Mouse (Mus musculus) lung, postnatal 10 days (tissue): ENCODE results near the gene Gnb3.
"Not testable (repeated sequence)": the region's sequence is repeated elsewhere in the genome, so short reads cannot be mapped to it uniquely, and the experiment has no call there.

Experiments used
- DNase-seq: peaks from one replicate; pipeline ENCODE4 v3.0.0; 2021

Gnb3 gene

DNA sequence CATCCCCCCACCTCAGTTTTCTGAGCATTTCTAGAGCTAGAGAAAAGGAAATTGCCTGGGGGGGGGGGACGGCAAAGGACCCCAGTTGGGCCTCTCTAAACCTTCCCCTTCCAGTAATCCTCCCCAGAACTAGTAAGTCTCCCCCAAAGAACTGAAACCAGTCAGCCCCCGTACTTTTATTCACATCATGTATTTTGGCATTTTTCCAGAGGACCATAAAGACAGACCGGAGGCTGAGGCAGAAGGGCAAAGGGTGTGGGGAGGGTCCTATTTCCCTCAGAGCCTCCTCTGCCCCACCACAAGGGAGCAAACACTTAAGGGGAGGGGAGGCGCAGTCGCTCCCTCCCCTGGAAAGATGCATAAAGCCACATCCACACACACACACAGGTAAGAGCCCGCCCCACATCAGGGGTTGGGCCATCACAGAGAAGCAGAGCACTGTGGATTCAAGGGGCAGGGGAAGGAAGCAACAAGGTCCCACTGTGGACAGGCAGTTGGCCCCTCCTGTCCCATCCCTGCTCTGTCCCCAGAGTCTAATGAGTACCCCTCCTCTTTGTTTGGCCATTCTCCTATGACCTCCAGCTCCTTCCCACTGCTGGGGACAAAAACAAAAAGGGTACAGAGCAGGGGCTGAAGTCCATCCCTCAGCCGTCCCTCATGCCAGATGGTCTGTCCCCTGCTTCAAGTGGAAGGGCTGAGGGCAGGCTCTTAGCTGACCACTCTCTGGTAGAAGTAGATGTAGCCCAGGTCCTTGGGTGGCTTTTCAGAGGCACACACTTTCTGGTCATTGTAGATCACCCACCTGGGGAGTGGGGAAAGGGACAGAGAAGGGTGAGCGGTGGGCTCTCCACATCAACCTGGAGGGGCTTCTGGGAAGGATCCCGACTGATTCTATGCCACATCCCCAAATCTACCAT is 25.0 kb downstream of the Gnb3 start:
- DNase-seq, result no peak

DNA sequence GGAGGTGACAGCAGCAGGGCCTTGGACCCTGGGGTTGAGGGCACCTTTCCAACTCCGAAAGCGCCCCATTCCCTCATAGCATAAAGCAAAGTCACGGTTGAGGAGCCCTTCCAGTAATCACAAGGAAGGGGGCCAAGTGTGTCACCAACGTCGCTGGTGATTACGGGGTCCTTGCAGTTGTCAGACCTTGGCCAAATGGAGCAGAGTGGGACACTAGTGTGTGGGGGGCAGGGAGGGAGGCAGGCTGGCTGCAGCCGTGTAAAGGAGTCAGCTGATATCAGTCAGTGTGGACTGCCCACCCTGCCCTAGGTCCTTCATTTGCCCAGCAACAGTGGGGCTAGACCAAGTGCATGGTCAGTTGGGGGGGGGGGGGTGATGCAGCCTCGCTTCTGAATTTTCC is 25.6 kb downstream of the Gnb3 start:
- peak; percentile 40 for DNase-seq

DNA sequence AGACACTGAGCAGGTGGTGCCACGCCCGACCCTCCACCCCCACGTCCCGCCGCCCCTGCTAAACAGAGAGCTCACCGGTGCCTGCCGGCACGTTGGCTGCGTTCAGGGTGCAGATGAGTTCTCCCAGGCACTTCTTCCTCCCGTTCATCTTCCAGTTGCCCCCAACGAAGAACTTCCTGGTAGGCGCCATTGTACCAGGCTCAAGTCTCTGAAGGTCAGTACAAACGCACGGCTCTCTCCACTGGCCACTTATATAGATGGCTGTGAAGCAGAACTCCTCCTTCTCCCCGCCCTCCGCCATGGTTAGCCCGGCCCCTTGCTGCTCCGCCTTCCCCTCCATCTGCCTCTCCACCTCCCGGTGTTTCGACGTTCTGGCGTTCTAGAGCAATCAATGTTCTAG is 26.1 kb downstream of the Gnb3 start, which contains the start of gene Tpi1:
Tpi1 (minus strand) TSS at position 364 of the 400 bp plus-strand sequence.
- peak; percentile 96 for DNase-seq

DNA sequence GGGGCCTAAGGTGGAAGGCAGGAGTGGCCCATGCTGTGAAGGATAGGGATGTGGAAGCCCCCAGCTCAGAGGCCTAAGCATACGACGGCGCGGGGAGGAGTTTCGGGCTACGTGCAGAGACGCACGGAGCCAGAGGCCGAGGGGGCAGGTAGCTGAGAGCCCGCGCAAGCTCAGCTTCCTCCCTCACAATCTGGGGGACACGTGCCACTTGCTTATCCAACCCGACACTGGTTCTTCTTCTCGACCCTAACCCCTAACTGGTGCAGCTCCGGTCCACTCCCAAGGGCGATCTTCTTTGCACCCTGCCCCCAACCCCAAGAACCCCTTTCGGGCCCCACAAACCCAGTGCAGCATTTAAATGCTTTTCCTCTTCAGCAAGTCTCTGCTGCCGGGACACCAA is 26.6 kb downstream of the Gnb3 start:
- peak; percentile 69 for DNase-seq

DNA sequence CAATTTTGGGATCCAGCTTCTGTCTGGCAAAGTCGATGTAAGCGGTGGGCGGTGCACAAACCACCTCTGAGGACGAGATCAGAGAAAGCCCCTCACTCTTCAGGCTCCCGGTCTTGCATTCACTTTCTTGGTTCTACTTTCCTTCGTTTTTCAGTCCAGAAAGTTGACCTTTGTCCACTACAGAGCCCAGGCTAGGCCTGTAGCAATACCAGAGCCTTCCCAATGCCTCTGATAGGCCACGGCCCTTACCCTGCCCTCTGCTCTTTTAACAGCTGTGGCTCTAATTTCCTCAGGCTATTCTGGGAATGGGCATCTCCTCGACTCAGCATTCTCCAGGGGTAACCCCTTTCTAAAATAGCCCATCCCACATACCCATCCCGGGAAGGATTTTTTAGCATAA is 27.2 kb downstream of the Gnb3 start:
- no peak for DNase-seq

DNA sequence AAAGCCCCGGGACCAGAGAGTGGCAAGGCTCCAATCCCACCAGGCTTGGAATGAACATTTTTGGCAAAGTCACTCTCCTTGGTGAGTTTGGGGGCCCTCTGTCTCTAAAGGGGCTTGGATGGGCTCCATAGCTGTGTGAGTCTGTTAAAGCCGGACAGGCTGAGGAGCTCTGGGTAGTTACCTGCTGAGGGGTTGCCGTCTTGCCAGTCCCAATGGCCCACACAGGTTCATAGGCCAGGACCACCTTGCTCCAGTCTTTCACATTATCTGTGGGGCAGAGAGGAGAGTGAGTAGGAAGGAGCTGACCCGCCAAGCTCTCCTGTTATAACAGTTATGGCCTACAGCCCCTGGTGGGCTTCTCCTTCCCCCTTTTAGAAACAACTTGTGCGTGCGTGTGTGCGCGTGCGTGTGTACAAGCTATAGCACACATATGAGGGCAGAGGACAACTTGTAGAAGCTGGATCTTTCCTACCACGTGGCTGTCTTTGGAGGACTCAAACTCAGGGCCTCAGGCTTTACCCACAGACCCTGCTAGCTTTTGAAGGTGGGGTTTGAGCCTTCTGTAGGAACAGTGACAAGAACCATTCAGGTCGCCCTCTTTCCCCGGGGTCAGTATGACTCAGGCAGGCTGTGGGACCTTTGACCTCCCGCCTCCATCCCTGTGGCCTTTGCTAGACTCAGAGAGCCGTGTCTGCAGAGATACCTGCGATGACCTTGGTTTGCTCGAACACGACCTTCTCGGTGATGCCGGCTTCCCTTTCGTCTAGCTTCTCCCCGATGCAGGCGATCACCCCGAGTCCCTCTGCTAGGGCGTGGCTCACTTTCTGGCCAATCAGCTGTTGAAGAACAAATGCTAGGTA is 28.1 kb downstream of the Gnb3 start:
- no peak for DNase-seq

DNA sequence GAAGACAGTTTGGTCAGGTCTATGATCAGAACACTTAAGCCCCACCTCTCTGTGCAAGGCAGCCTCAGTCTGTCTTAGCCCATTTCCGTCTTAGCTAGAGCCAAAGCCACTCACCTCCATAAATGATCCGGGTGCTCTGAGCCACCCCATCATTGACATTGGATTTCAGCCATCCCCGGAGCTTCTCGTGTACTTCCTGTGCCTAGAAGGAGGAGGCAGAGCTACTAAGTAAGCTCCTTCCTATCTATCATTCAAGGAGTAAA is 28.7 kb downstream of the Gnb3 start:
- DNase-seq, result no peak

DNA sequence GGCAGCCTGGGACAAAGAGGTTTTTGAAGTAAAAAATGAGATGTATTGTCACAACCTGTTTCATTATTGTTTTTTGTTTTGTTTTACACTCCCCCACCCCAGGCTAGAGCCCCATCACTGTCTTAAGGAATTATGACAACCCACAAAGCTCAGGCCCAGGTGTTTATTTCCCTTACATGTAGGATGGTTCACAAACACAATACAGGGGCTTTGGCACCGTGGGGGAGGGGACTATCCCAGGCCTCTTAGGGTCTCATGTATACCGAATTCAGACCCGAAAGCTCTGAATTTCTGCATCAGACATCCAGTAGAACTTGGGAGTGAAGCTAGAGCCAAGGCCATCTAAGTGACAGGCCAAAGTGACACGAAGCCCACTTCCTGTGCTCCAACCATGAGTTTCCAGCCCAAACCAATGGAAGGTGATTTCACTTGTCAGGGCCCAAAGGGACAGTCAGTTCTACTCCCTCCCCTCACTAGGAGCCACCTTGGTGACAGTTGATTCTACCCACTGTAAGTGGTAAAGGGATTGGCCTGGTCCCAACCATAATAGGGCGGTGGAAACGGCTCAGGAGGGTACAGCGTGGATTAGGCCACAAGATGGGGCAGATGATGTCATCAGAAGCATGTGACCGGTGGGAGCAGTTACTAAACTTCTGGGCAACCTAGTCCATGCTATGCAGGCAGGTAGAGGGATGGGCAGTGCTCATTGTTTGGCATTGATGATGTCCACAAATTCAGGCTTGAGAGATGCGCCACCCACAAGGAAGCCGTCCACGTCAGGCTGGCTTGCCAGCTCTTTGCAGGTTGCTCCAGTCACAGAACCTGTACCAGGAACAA is 29.3 kb downstream of the Gnb3 start:
- DNase-seq, result not testable (repeated sequence)

DNA sequence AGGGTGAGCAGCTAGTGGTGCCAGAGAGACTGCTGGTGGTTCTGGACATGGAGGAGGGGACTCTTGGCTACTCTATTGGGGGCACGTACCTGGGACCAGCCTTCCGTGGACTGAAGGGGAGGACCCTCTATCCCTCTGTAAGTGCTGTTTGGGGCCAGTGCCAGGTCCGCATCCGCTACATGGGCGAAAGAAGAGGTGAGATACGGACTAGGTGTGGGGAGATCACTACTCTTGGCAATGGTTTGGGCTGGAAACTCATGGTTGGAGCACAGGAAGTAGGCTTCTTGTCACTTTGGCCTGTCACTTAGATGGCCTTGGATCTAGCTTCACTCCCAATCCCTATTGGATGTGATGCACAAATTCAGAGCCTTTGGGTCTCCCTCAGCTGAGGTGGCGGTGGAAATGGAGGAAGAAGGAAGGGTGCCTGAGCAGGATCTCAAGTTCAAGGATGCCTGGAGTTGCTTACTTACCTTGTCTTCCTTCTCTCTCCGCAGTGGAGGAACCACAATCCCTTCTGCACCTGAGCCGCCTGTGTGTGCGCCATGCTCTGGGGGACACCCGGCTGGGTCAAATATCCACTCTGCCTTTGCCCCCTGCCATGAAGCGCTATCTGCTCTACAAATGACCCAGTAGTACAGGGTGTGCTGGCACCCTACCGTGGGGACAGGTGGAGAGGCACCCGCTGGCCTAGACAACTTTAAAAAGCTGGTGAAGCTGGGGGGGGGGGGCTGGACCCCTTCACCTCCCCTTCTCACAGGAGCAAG is 30.1 kb downstream of the Gnb3 start:
- DNase-seq, result no peak

DNA sequence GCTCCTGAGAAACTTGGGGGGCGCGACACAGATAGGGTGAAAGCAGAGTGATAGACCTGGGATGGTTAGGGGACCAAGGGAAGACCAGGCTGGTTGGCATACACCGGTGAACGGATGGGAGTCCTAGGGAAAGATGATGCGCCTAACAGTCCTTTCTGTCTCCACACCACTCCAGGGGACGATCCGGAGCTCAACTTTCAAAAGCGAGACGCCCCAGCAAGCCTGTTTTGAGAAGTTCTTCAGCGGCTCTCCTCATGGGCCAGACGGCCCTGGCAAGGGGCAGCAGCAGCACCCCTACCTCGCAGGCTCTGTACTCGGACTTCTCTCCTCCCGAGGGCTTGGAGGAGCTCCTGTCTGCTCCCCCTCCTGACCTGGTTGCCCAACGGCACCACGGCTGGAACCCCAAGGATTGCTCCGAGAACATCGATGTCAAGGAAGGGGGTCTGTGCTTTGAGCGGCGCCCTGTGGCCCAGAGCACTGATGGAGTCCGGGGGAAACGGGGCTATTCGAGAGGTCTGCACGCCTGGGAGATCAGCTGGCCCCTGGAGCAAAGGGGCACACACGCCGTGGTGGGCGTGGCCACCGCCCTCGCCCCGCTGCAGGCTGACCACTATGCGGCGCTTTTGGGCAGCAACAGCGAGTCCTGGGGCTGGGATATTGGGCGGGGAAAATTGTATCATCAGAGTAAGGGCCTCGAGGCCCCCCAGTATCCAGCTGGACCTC is 30.9 kb downstream of the Gnb3 start:
- peak; percentile 93 for DNase-seq

DNA sequence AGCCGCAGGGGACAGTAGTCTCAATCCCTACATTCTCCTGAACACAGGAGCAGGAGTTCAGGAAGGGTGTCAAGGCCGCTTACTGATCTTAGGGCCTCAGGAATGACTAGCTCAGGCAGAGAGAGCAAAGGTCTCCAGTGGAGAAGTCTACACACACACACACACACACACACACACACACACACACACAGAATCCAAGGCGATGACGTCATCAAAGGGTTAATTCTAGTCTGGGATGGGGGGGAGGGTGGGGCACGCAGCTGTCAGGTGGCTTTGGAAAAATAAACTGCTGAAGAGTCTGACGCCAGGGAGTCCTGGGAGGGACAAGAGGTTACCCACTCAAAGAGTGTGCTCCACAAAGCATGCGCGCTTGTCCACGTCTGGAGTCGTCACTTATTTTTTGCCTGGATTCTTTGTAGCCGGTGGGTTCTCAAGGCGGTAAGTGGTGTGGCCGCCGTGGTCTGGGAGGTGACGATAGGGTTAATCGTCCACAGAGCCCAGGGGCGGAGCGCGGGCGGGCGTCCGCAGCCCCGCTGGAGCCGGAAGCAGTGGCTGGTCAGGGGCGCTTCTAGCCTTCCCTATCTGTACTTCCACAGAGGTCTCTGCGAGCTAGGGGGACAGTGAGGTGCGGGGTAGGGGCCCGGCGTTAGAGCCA is 31.6 kb downstream of the Gnb3 start, which contains the start of gene Spsb2:
Spsb2 (plus strand) TSS at position 304 of the 655 bp plus-strand sequence.
- peak; percentile 87 for DNase-seq

DNA sequence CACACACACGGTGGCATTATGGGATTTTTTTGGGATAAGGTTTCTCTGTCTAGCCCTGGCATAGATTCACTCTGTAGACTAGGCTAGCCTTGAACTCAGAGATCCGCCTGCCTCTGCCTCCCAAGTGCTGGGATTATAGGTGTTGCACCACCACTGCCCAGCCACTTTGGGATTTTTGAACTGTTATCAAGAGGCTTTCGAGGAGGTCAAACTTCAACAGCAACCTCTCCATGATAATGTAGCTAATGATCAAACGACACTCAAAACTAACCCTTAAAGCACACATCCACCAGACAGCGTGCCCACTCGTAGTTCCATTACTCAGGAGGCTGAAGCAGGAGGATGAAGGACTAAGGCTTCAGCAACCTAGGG is 32.1 kb downstream of the Gnb3 start:
- DNase-seq, result no peak

DNA sequence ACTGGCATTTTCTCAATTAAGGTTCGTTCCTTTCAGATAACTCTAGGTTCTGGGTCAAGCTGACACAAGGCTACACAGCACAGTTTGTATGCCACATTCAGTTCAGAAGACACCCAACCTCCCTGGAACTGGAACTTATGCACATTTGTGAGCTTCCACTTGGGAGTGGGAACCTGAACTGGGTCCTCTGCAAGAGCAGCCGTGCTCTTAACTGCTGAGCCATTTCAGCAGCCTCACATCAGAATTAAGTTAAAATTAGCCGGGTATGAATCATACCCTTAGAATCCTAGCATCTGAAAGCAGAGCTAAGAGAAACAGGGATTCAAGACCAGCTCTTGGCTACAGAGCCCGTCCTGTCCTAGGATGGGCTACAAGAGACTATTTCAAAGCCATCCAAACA is 32.7 kb downstream of the Gnb3 start:
- DNase-seq, result no peak

DNA sequence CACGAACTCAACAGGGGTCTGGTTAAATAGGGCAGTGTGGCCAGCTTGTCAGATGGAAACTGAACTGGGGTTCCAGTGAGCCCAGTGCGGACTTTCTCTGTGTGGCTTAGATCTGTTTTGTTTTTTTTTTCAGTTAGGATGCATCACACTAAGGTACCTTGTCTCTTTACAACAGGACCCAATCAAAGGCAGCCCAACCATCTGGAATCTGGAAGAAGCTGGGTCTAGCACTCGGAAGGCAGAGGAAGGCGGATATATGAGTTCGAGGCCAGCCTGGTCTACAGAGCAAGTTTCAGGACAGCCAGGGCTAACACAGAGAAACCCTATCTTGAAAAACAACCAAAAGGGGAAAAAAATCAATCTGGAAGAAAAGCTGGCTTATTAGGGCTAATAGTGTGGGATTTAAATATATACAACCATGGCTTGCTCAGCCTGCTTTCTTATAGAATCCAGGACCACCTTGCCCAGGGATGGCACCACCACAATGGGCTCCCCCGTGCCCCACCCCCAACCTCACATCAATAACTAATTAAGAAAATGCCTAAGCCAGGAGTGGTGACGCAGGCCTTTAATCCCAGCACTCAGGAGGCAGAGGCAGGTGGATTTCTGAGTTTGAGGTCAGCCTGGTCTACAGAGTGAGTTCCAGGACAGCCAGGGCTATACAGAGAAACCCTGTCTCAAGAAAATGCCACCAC is 33.5 kb downstream of the Gnb3 start:
- no peak for DNase-seq

DNA sequence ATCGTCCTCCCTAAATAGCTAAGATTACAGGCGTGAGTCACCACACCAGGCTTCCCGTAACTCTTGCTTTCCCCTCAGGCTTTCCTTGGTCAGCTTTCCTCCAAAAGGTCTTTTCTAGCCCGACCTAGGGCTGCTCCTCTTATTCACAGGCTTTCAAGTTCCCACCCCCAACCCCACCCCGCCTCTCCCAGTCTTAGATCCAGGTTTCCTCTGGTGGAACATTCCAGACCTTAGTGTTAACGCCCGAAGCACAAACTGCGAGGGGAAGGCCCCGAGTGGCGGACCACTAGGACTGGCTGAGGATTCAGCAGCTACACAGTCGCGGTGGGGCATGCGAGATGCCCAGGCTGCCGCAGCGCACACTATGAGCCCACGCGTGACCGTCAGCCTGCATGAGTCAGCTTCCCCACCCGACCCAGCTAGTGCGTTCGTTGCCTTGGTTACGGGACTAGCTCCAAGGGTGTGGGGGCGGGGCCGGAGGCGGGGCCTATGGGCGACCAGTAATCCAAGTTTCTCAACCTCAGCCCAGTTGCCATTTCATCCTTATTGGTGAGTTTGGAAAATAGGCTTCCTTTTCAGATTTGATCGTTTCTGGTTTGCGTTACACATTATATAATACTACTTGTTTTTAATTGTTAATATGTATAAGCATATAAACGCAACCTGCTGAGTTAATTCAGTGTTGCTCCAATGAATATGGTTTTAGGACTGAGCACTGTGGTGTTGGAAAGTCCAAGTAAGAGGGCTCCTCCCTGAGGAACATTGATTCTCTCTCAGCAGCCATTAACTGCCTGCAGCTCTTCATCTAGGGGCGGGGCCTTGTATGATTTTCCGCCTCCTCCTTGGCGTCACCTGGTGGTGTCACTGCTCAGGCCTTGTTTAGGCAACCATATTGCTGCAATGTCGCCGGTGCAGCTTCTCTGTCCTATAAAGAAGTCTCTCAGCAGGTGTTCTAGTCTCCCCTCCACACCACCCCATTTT is 34.4 kb downstream of the Gnb3 start:
- peak; percentile 97 for DNase-seq

DNA sequence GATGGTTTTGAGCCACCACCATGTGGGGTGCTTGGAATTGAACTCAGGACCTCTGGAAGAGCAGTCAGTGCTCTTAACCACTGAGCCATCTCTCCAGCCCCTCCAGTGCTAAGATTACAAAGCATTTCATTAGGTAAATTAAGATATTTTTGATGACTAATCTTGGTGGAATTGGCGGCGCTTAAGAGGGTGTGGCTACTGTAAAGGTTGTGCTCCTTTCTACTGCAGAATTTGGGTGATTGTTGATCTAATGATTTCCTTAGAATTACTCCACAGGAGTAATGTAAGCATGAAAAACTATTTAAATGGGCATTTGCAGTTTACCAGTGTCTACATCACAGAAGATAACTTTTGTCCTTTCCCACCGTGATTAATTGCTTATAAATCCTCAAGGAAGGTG is 35.7 kb downstream of the Gnb3 start:
- DNase-seq, result no peak

DNA sequence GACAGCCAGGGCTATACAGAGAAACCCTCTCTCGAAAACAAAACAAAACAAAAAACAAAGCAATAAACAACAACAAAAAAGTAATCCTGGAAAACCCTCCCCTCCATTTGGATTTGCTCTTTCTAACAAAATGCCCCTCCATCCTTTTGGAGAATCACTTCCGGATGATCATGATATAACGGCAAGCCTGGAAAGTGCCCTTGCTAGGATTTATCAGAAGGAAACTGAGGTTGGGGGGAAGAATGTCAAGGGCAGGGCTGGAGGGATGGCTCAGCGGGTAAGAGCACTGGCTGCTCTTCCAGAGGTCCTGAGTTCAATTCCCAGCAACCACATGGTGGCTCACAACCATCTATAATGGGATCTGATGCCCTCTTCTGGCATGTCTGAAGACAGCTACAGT is 36.4 kb downstream of the Gnb3 start:
- not testable (repeated sequence) for DNase-seq

DNA sequence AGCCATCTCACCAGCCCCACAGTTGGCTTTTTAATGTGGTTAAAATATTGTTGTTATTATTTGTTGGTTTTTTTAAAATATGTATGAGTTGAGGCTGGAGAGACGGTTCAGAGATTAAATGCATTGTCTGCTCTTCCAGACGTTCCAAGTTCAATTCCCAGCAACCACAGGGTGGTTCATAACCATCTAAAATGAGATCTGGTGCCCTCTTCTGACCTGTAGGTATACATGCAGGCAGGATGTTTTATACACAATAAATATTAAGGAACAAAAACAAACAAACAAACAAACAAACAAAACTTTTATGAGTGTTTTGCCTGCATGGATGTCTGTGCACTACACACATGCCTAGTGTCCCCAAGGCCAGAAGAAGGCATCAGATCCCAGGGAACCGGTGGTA is 37.0 kb downstream of the Gnb3 start:
- DNase-seq, result no peak

DNA sequence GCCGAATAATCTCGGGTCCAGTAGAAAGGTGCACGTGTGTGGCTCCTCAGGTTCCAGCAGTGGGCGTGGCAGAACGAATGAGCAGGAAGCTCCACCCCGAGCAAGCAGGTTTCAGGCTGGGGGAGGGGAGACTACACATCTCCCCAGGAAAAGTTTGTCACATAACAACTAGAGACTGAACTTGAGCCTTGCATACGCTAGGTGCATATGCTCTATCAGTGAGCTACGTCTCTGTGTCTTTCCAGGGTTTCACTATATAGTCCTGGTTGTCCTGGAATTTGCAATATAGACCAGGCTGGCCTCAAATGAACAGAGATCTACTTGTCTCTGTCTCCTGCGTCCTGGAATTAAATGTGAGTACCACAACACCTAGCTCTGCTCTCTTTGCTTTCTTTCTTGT is 37.7 kb downstream of the Gnb3 start:
- DNase-seq, result not testable (repeated sequence)
